Mouse (Mus musculus): ENCODE measurements around the gene Hbb-bs. TPM values are rescaled to one million over a fixed set of nuclear protein-coding genes. Genes with fewer than 3 reads are reported as not detected.

The Hbb-bs gene
- 100 to 1,000 TPM; 302 to 371 TPM for polyA plus RNA-seq (2017; shearing (Covaris generic))

GRCm38 (mm10) chr7:103827808-103828207, at the start of gene Hbb-bs:
Hbb-bs (minus strand) TSS chr7:103828096.

GRCm38 (mm10) chr7:103853090-103853489, 25.2 kb upstream of the Hbb-bs start, which contains the start of gene Hbb-y:
Hbb-y (minus strand) TSS chr7:103853216.

GRCm38 (mm10) chr7:103843034-103843433, 15.1 kb upstream of the Hbb-bs start, which contains the start of gene Hbb-bh1:
Hbb-bh1 (minus strand) TSS chr7:103843164.

GRCm38 (mm10) chr7:103840268-103840667, 12.4 kb upstream of the Hbb-bs start, which contains the start of gene Hbb-bh2:
Hbb-bh2 (minus strand) TSS chr7:103840520.

GRCm38 (mm10) chr7:103813766-103814165, 14.1 kb downstream of the Hbb-bs start, which contains the start of gene Hbb-bt:
Hbb-bt (minus strand) TSS chr7:103813996.

GRCm38 (mm10) chr7:103791721-103792120, 36.2 kb downstream of the Hbb-bs start, which contains the start of gene Olfr67:
Olfr67 (minus strand) TSS chr7:103791821.

GRCm38 (mm10) chr7:103779598-103779997, 48.3 kb downstream of the Hbb-bs start, which contains the start of gene Olfr68:
Olfr68 (minus strand) TSS chr7:103779698.

Other genes starting within 250 kb of the Hbb-bs start
- not detected for gene Olfr618, start 238.0 kb downstream of the Hbb-bs start, polyA plus RNA-seq (2017; shearing (Covaris generic))
- not detected for gene Olfr619, start 227.5 kb downstream of the Hbb-bs start, polyA plus RNA-seq (2017; shearing (Covaris generic))
- under 1 TPM; 0.06 to 0.15 TPM for gene Olfr620, start 215.6 kb downstream of the Hbb-bs start, polyA plus RNA-seq (2017; shearing (Covaris generic))
- gene Olfr622, start 185.4 kb downstream of the Hbb-bs start, polyA plus RNA-seq (2017; shearing (Covaris generic)): not detected
- gene Olfr623, start 164.4 kb downstream of the Hbb-bs start, polyA plus RNA-seq (2017; shearing (Covaris generic)): under 1 TPM in 1 of 2 experiments, not detected in 1; 0.16 TPM
- under 1 TPM in 1 of 2 experiments, not detected in 1; 0.06 TPM for gene Olfr624, start 156.9 kb downstream of the Hbb-bs start, polyA plus RNA-seq (2017; shearing (Covaris generic))
- gene Olfr625-ps1, start 145.4 kb downstream of the Hbb-bs start, polyA plus RNA-seq (2017; shearing (Covaris generic)): not detected
- gene Olfr243, start 113.4 kb downstream of the Hbb-bs start, polyA plus RNA-seq (2017; shearing (Covaris generic)): under 1 TPM in 1 of 2 experiments, not detected in 1; 0.41 TPM
- not detected for gene Olfr628, start 97.7 kb downstream of the Hbb-bs start, polyA plus RNA-seq (2017; shearing (Covaris generic))
- not detected for gene Olfr629, start 83.2 kb downstream of the Hbb-bs start, polyA plus RNA-seq (2017; shearing (Covaris generic))
- gene Olfr630, start 70.8 kb downstream of the Hbb-bs start, polyA plus RNA-seq (2017; shearing (Covaris generic)): not detected
- gene Olfr69, start 56.5 kb downstream of the Hbb-bs start, polyA plus RNA-seq (2017; shearing (Covaris generic)): not detected
- not detected for gene Olfr68, start 48.4 kb downstream of the Hbb-bs start, polyA plus RNA-seq (2017; shearing (Covaris generic))
- not detected for gene Olfr67, start 36.3 kb downstream of the Hbb-bs start, polyA plus RNA-seq (2017; shearing (Covaris generic))
- 10 to 100 TPM; 63.1 to 67.8 TPM for gene Hbb-bt, start 14.1 kb downstream of the Hbb-bs start, polyA plus RNA-seq (2017; shearing (Covaris generic))
- not detected for gene Hbb-bh2, start 12.4 kb upstream of the Hbb-bs start, polyA plus RNA-seq (2017; shearing (Covaris generic))
- not detected for gene Hbb-bh1, start 15.1 kb upstream of the Hbb-bs start, polyA plus RNA-seq (2017; shearing (Covaris generic))
- gene Hbb-y, start 25.1 kb upstream of the Hbb-bs start, polyA plus RNA-seq (2017; shearing (Covaris generic)): not detected
- gene Olfr66, start 58.2 kb upstream of the Hbb-bs start, polyA plus RNA-seq (2017; shearing (Covaris generic)): not detected
- not detected for gene Olfr64, start 66.4 kb upstream of the Hbb-bs start, polyA plus RNA-seq (2017; shearing (Covaris generic))
- not detected for gene Olfr65, start 75.4 kb upstream of the Hbb-bs start, polyA plus RNA-seq (2017; shearing (Covaris generic))
- gene Olfr631, start 100.7 kb upstream of the Hbb-bs start, polyA plus RNA-seq (2017; shearing (Covaris generic)): not detected
- not detected for gene Olfr632, start 106.3 kb upstream of the Hbb-bs start, polyA plus RNA-seq (2017; shearing (Covaris generic))
- not detected for gene Olfr633, start 116.3 kb upstream of the Hbb-bs start, polyA plus RNA-seq (2017; shearing (Covaris generic))
- gene Olfr635, start 143.1 kb upstream of the Hbb-bs start, polyA plus RNA-seq (2017; shearing (Covaris generic)): under 1 TPM in 1 of 2 experiments, not detected in 1; 0.04 TPM
- gene Olfr638, start 170.7 kb upstream of the Hbb-bs start, polyA plus RNA-seq (2017; shearing (Covaris generic)): not detected
- gene Olfr639, start 189.2 kb upstream of the Hbb-bs start, polyA plus RNA-seq (2017; shearing (Covaris generic)): under 1 TPM; 0.04 TPM
- gene Olfr640, start 197.5 kb upstream of the Hbb-bs start, polyA plus RNA-seq (2017; shearing (Covaris generic)): not detected
- gene Olfr641, start 207.3 kb upstream of the Hbb-bs start, polyA plus RNA-seq (2017; shearing (Covaris generic)): not detected
- gene Olfr642, start 224.6 kb upstream of the Hbb-bs start, polyA plus RNA-seq (2017; shearing (Covaris generic)): under 1 TPM in 1 of 2 experiments, not detected in 1; 0.05 TPM
- under 1 TPM in 1 of 2 experiments, not detected in 1; 0.18 TPM for gene 4930516K23Rik, start 233.3 kb upstream of the Hbb-bs start, polyA plus RNA-seq (2017; shearing (Covaris generic))
- gene Olfr644, start 243.8 kb upstream of the Hbb-bs start, polyA plus RNA-seq (2017; shearing (Covaris generic)): not detected